Mouse (Mus musculus) 3T3-L1 (cell line): Measurements from ENCODE around the gene Kdm1a.

ENCODE experiments used
- DNase-seq: peaks from one replicate; pipeline ENCODE4 v3.0.0-alpha.2; 2015; ENCODE audit warnings: low read depth, low spot score

Gene Kdm1a

GRCm38 (mm10) chr4:136526412-136526811, 76.1 kb downstream of the Kdm1a start:
- DNase-seq: peak; percentile 68

GRCm38 (mm10) chr4:136524309-136524708, 78.2 kb downstream of the Kdm1a start:
- DNase-seq: no peak

GRCm38 (mm10) chr4:136521898-136522297, 80.6 kb downstream of the Kdm1a start:
- DNase-seq: no peak

DNA sequence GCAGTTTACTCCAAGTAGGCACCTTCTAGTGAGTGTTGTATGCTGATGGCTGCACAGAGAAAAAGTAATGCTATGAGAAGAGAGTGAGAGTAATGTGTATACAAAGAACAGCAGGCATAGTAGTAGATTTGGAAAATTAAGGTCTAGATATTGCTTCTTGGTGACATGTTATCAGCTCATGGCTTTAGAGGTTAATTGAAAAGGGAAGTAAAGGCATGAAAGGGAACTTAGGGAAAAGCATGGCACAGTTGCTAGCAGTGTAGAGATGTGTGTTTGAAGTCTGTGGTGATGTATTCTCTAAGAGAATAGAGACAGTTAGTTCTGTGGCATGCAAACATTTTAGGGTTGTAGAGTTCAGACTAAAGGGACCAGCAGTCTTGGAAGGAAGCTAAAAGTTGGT, 82.7 kb downstream of the Kdm1a start:
- no peak for DNase-seq

DNA sequence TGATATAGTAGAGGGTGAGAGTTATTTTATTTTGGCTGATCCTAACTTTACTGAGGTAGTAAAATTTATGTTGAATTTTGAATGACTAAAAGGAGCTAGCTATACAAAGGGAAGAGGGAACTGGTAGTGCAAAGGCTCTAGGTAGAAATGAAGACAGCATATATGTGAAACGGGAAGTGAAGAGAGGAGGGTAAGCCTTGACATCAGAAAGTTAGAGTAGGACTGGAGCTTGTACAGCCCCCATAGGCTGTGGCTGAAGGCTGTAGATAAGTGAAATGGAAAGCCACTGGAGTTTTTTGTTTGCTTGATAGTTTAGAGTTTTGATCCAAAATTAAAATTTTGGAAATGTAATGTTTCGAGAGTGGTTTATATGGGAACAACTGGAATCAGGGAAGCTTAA, 83.9 kb downstream of the Kdm1a start:
- no peak for DNase-seq

GRCm38 (mm10) chr4:136518141-136518540, 84.4 kb downstream of the Kdm1a start:
- peak; percentile 78 for DNase-seq

- DNase-seq: no peak
Observed at GRCm38 (mm10) chr4:136512905-136513304, 89.6 kb downstream of the Kdm1a start.

GRCm38 (mm10) chr4:136511708-136512107, 90.8 kb downstream of the Kdm1a start:
- peak; percentile 70 for DNase-seq

- DNase-seq: peak; percentile 44
Observed at GRCm38 (mm10) chr4:136509857-136510256, 92.7 kb downstream of the Kdm1a start.

DNA sequence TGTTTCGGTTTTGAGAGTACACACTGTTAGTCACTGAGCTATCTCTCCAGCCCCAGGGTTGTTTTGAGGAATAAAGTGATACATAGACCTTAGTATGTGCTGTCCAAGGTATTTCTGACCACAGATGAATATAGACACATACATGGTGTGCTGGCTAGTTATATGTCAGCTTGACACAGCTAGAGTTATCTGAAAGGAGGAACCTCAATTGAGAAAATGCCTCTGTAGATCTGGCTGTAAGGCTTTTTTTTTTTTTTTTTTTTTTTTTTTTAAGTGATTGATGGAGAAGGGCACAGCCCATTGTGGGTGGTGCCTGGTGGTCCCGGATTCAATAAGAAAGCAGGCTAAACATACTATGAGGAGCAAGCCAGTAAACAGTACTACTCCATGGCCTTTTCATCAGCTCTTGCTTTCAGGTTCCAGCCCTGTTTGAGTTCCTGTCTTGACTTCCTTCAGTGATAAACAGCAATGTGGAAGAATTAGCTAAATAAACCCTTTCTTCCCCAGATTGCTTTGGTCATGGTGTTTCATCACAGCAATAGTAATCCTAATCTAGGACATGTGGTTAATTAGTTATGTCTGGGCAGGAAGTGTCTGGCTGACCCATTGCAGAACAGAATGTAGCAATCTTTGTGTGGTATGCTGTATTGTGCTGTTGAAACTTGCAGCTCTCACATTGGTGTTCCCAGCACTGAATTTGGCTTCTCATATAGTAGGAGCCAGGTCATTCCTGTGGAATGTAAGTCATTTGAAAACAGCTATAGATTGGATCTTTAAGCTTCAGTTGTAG, 96.9 kb downstream of the Kdm1a start:
- DNase-seq: peak; percentile 65
